Mouse (Mus musculus) adrenal gland (tissue): ENCODE results near the gene App.

Source experiments
- intact Hi-C: fragments of 180-260 bp; cut with DNase I; formaldehyde crosslinking; loops from one replicate; pipeline ENCODE4 v1.15.1; 2025

App gene

DNA sequence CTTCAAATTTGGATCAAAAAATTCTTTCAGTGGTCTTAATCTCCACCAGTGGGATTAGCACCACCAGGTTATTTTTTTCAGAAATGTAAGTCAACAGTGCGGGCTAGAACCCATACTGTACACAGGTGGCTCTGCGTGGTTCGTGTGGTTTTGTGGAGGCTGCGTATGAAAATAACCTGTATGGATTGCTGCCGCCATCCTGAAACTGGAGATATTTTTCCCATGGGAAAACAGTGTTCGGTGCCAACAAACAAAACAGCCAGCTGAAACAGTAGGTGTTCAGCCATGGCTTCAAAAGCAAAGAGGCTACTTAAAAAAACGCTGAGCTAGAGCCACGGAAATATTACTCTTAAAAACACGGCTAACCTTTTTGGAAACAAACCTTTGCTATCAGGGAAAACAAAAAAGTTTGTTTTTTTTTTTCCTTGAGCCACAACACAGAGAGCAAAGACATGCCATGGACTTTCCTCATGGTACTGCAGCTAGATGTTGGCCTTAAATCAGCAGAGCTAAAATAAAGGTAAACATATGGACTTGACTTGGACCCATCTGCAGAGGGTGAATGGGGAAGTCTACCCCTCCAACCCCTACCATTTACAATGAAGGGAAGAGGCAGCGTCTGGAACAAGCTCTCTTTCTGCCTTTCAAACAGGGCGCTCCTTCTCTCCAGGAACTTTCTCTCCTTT lies 45.8 kb downstream of the App start:
- intact Hi-C loops: no loop called here

GRCm38 (mm10) chr16:85124649-85125048 lies 48.9 kb downstream of the App start:
- intact Hi-C loops: no loop called here

DNA sequence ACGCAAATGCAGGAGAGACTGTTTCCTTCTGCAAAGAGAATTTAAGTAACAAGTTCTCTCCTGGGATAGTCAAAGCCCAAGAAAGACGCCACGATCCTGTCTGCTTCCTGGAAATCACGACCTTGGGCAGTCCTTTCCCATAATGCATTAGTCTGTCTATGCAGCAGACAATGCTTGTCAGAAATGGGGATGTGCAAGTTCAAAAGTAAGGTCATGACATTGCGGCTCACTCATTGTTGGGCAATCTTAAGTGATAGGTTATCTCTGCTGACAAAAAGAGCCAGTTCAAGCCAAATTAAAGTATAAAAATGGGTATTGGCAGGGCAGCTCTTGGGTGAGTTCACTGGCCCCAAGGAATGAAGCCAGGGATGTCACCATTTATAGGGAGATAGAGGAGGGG lies 51.6 kb downstream of the App start:
- intact Hi-C loops: no loop called here

GRCm38 (mm10) chr16:85118916-85119315 lies 54.6 kb downstream of the App start:
- intact Hi-C loops: no loop called here

- intact Hi-C loops: no loop called here
These were observed 56.0 kb downstream of the App start for GRCm38 (mm10) chr16:85117541-85117940.

GRCm38 (mm10) chr16:85115837-85116236 lies 57.7 kb downstream of the App start:
- intact Hi-C loops: no loop called here

DNA sequence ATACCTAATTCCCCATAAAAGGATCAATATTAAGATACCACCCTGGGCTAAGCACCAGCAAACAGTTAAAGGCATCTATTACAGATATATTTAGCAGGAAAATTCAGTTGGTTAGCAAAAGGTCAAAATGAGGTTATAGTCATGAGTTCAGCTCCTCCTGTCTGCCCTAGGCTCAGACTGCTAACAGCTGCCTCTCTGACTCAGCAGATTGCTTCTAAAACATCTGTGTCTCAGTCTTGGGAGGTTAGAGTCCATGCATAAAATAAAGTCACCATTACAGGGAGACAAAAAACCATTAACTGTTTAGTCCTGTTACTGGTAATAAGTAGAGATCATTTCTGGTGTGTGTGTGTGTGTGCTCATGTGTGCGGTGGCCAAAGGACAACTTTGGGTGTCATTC lies 58.8 kb downstream of the App start:
- intact Hi-C loops: no loop called here

DNA sequence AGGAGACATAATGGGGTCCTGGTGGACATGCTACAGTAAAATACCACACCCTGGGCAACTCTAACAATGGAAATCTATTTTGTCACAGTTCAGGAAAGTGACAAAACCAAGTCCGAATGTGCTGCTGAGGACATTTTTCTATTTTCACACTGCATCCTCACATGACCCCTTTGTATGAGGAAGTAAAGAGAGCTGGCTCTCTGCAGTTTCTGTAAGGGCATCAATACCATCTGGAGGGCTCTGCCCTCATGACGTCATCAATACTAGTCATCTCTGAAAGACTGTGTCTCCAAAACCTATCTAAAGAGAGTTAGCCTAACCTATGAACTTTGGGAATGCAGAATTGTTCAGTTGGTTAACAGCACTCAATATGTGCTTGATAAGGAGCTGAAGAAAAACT lies 59.6 kb downstream of the App start:
- intact Hi-C loops: no loop called here

- intact Hi-C loops: no loop called here
These were observed 61.3 kb downstream of the App start for GRCm38 (mm10) chr16:85112254-85112653.

DNA sequence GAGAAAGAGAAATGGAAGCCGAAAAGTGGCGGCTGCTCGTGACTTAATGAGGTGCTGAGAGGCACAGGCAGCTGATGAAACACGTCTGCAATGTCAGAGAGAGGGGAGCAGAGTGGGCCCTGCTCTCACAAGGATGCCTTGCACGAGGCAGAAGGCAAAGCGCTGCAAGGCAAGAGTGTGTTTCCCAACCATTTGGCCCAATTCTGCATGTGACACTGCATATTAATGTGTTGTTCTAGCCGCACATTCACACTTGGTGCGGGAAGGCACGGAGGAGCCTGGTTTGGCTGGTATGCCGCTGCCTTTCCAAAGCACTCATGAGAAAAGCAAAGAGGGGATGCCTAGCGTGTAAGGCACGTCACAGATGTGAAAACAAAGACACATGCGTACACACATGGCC lies 63.1 kb downstream of the App start:
- intact Hi-C loops: no loop called here

DNA sequence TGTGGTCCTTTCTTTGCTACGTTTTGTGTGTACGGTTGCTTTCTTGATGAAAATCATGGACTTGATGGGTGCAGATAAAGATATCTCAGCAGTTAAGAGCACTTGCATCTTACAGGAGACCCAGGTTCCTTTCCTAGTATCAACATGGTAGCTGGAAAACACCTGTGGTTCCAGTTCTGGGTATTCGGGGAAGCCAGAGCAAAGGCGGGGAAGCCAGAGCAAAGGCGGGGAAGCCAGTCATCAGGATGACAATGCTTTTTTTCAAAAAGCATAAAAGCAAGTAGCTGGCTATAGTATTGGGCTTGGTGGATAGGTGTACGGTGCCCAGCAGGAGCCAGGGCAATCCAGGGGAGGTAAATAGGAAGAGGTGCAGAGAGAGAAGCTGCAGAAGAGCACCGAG lies 65.1 kb downstream of the App start:
- intact Hi-C loops: no loop called here

DNA sequence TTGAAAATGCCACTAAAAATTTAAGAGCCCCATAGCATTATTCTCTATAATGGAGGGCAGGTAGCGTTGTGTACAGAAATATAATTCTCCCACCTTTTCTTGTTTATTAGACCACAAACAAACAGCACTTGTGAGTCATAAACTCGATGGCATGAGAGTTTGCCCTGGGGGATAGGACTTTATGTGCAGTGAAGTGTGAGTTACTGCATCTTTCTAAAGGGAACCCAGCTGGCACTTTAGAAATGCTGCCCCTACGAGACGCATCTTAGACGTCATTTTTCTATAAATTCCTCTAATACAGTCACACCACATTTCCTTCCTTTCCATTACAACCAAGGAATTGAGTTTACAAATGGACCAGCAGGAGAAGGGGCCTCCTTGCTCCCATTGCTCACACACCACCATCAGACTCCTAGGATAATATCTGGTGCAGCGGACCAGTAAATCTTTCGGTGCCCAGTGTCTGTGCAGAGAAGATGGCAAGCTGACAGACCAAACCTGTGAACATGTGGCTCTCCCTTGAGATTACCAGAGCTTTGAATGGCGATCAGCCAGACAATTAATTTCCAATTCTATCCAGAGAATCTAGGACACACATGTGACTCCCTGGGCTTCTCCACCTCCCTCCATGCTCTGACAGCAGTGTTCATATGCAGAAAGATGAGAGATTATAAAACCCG lies 66.8 kb downstream of the App start:
- intact Hi-C loops: no loop called here

DNA sequence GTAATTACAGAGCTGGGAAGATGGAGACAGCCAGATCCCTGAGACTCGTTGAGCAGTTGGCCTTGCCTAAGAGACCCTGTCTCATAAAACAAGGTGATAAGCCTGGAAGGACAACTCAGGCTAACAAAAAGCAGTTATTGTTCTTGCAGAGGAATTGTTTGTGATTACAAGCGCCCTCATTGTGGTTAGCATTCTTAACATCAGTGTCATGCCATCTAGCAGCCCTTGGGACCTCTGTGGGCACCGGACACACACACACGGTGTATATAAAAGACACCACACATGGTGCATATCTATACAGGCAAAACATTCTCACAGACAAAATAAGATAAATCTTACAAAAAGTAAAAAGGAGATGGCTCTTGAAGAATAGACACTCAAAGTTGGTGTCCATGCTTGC lies 68.0 kb downstream of the App start:
- intact Hi-C loops: no loop called here

GRCm38 (mm10) chr16:85103116-85103787 lies 70.3 kb downstream of the App start:
- intact Hi-C loops: no loop called here

DNA sequence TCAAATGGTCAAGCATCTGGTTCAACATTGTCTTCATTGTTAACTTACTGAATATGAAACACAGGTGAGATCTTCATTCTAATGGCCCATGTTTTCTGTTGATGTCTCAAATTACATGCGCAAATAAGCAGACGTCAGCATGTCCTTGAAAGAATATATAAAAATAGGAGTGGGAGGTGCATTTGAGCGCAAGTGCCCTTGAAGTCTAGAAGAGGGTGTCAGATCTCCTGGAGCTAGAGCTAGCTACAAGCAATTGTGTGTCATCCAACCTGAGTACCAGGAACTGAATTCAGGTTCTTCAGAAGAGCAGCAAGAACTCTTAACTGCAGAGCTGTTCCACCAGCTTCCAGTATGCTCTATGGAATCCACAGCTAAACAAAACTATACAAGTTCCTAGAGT lies 72.0 kb downstream of the App start:
- intact Hi-C loops: no loop called here

- intact Hi-C loops: no loop called here
These were observed 72.8 kb downstream of the App start for GRCm38 (mm10) chr16:85100806-85101205.

DNA sequence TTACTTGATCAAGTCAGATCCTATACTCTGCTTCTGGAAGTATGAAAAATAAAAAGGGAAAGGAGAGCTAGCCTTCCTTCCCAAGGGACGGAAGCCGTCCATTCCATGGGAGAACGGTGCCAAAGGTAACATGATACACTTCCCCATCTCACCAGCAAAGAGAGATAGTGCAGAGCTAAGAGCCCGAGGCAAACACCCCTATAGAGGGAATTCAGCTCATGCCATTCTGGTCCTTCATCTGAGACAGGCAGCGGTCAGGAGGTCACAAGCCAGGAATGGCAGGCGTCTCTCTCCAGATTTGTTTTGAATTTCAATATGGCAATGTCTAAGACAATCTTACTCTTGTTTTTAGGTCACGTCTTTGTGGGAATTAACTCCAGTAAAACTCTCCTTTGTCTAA lies 74.1 kb downstream of the App start:
- intact Hi-C loops: no loop called here

DNA sequence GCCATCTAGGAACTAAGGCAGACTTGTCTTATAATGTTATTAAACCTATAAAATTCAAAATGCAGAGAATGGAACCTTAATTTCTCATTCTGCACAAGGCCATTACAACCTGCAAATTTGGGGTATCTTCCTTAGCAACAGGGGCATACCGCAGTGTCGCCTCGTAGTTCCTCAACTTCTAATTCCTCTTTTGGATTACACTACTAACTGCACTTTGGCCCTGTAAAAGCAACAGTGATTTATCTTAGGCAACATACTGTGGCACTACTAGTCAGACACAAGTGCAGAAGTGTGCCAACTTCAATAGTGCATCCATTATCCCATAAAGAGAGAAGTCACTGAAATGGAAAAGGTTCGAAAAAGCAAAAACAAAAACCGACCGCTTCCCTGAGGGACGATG lies 74.5 kb downstream of the App start:
- intact Hi-C loops: no loop called here

DNA sequence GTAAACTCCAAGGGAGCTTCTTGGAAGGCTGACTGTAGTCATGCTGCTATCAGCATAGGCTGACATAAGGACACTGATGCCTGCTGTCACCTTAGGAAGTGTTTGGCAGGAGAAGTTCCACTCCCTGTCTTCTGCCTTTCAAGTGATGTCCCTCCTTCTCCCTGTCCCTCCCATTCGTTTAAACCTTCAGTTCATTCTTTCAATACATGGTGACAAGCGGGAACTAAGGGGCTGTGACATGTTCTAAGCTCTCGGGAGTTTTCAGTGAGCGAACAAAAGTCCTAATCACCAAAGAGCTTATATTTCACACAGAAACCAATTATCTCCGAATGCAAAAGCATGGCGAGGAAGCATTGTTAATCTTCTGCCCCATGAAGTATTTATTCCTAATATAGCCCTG lies 77.2 kb downstream of the App start:
- intact Hi-C loops: no loop called here

DNA sequence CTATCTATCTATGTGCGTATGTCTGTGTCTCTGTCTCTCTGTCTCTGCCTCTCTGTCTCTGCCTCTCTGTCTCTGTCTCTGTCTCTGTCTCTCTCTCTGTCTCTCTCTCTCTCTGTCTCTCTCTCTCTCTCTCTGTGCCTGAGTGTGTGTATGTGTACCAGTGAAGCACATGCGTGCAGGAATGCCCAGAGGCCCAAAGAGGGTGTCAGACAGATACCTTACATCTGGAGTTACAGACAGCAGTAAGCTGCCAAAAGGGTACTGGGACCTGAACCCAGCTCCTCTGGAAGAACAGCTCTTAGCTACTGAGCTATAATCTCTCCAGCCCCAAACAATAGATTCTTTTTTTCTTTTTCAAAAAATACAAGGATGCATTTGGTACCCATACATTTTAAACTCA lies 77.6 kb downstream of the App start:
- intact Hi-C loops: no loop called here

DNA sequence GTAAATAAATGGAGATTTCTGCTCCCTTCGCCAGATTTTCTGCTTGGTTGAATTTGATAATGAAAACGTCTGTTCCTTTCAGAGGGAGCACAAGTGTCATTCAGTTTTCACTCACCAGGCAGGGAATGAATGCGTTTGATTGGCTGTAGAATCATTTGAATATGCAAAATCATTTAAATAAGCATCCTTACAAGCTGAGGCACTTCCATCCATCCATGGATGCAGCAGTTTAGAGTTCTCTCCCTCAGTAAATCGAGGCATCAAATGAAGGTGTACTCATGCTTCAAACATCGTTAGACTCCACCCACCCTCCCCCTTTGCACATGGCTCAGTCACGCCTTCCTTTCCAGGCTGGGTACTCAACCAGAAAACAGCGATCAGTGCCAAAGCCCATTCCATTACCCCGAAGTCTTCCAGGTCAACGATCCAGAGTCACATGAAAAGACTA lies 80.9 kb downstream of the App start:
- intact Hi-C loops: loop anchor here (5.0 kb wide), 1 partner anchor 40 kb away; no protein-coding TSS in a partner anchor

GRCm38 (mm10) chr16:85092183-85092582 lies 81.4 kb downstream of the App start:
- intact Hi-C loops: loop anchor here (5.0 kb wide), 1 partner anchor 40 kb away; no protein-coding TSS in a partner anchor
